Mouse (Mus musculus) spleen, adult 2 months (tissue): ENCODE measurements around the gene Stim1.

Experiments
- CTCF ChIP-seq: fragments of 200-500 bp; IDR thresholded peaks from 2 replicates; pipeline ENCODE4 v1.5.1; 2011; ENCODE audit warnings: mild to moderate bottlenecking, inconsistent platforms; ENCODE audit not compliant: insufficient read depth, insufficient read length, insufficient replicate concordance; ENCODE audit errors: extremely low read depth
- POLR2A ChIP-seq: fragments of 200-500 bp; IDR thresholded peaks from 2 replicates; pipeline ENCODE4 v1.6.1; 2011; ENCODE audit warnings: low read depth, low read length, inconsistent platforms

DNA sequence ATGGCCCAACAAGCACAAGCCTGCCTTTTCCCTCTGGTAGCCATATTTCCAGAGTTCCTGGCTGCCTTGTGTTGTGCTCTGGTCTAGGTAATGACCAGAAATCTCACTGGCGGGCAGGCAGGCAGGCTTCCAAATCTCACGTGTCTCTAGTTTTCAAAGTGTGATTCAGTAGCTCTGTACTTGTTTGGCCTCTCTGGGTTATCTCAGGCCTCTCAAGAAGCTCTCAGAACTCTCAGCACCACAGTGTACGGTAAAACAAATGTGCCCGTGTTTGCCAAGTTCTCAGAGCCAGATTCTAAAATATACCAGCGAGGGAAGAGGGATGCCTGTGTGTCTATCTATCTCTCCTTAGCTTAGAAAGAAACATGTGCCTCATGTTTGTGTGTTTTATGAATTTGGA is 14.7 kb downstream of the Stim1 start:
- no peak for TF ChIP-seq POLR2A
- TF ChIP-seq CTCF = no peak
